Mouse (Mus musculus) MEL (cell line): ENCODE data around the gene Snrpc. TPM values are rescaled to one million over a fixed set of nuclear protein-coding genes. Genes with fewer than 3 reads are reported as not detected.

Experiments
- DNase-seq: peaks from one replicate; pipeline ENCODE4 v3.0.0; 2011; ENCODE audit warnings: low read depth, low spot score
- H3K27ac ChIP-seq: 2 replicates; pipeline ENCODE4 v1.5.1; 2012; ENCODE audit warnings: low read depth, mild to moderate bottlenecking, control low read depth, low read length, moderate library complexity; ENCODE audit not compliant: control insufficient read depth
- H3K27me3 ChIP-seq, 2 experiments: fragments of 150-350 bp in 1 of 2; sonication (generic) in 1 of 2; 2 replicates each; pipeline ENCODE4 v1.6.1; 2012; ENCODE audit warnings: low read length in 2 of 2, mild to moderate bottlenecking in 2 of 2, improper control_type of control experiment in 1 of 2, moderate library complexity in 1 of 2; ENCODE audit not compliant: insufficient read depth in 2 of 2, control insufficient read depth in 1 of 2
- H3K36me3 ChIP-seq, 2 experiments: 2 replicates each; pipeline ENCODE4 v1.6.1; 2012 to 2014; ENCODE audit warnings: low read length in 2 of 2, improper control_type of control experiment in 1 of 2, inconsistent platforms in 1 of 2, mild to moderate bottlenecking in 1 of 2; ENCODE audit not compliant: insufficient read depth in 2 of 2, control insufficient read depth in 1 of 2
- H3K4me1 ChIP-seq, 2 experiments: fragments of 150-350 bp in 1 of 2; sonication (generic) in 1 of 2; 2 replicates each; pipeline ENCODE4 v1.6.1; 2012; ENCODE audit warnings: low read length in 2 of 2, improper control_type of control experiment in 1 of 2, mild to moderate bottlenecking in 1 of 2; ENCODE audit not compliant: insufficient read depth in 2 of 2, control insufficient read depth in 1 of 2
- H3K4me3 ChIP-seq, 2 experiments: fragments of 150-350 bp in 1 of 2; sonication (generic) in 1 of 2; 2 replicates each; pipeline ENCODE4 v1.5.1; 2012; ENCODE audit warnings: low read depth in 2 of 2, low read length in 2 of 2, mild to moderate bottlenecking in 2 of 2, moderate library complexity in 2 of 2, control low read depth in 1 of 2, improper control_type of control experiment in 1 of 2; ENCODE audit not compliant: control insufficient read depth in 1 of 2, insufficient read depth in 1 of 2
- H3K79me2 ChIP-seq: 2 replicates; pipeline ENCODE4 v1.6.1; 2012; ENCODE audit warnings: mild to moderate bottlenecking, low read length, moderate library complexity; ENCODE audit not compliant: control insufficient read depth, poor library complexity, insufficient read depth
- H3K9ac ChIP-seq: 2 replicates; pipeline ENCODE4 v1.6.1; 2012; ENCODE audit warnings: low read depth, mild to moderate bottlenecking, control low read depth, low read length, moderate library complexity; ENCODE audit not compliant: control insufficient read depth, poor library complexity, severe bottlenecking
- H3K9me3 ChIP-seq: fragments of 150-350 bp; sonication (generic); replicated peaks from 2 replicates; pipeline ENCODE4 v1.6.1; 2012; ENCODE audit warnings: mild to moderate bottlenecking, low read length, improper control_type of control experiment, moderate library complexity; ENCODE audit not compliant: insufficient read depth
- CHD1 ChIP-seq: IDR thresholded peaks from 2 replicates; pipeline ENCODE4 v1.6.1; 2012; ENCODE audit warnings: low read depth, mild to moderate bottlenecking, inconsistent platforms, low read length, improper control_type of control experiment
- E2F4 ChIP-seq: IDR thresholded peaks from 2 replicates; pipeline ENCODE4 v1.6.1; 2011; ENCODE audit warnings: low read depth, low read length, improper control_type of control experiment, borderline replicate concordance
- EP300 ChIP-seq, 2 experiments: IDR thresholded peaks; 2 replicates each; pipeline ENCODE4 v1.6.1; 2011; ENCODE audit warnings: improper control_type of control experiment in 2 of 2, low read length in 2 of 2, low read depth in 1 of 2, mild to moderate bottlenecking in 1 of 2
- GABPA ChIP-seq: IDR thresholded peaks from 2 replicates; pipeline ENCODE4 v1.6.1; 2012; ENCODE audit warnings: low read depth, mild to moderate bottlenecking, inconsistent platforms, low read length, improper control_type of control experiment, moderate library complexity
- GATA1 ChIP-seq: IDR thresholded peaks from 2 replicates; pipeline ENCODE4 v1.6.1; 2011; ENCODE audit warnings: low read depth, low read length, improper control_type of control experiment
- HCFC1 ChIP-seq: IDR thresholded peaks from 2 replicates; pipeline ENCODE4 v1.6.1; 2012; ENCODE audit warnings: low read depth, mild to moderate bottlenecking, inconsistent platforms, low read length, improper control_type of control experiment, moderate library complexity
- JUND ChIP-seq: IDR thresholded peaks from 2 replicates; pipeline ENCODE4 v1.6.1; 2011; ENCODE audit warnings: low read depth, mild to moderate bottlenecking, improper control_type of control experiment, low read length
- KAT2A ChIP-seq: conservative IDR thresholded peaks from 2 replicates; pipeline ENCODE4 v1.6.1; 2012; ENCODE audit warnings: low read depth, low read length, improper control_type of control experiment, inconsistent platforms
- MAX ChIP-seq: IDR thresholded peaks from 2 replicates; pipeline ENCODE4 v1.6.1; 2011; ENCODE audit warnings: low read length, improper control_type of control experiment
- MAZ ChIP-seq: IDR thresholded peaks from 2 replicates; pipeline ENCODE4 v1.6.1; 2012; ENCODE audit warnings: low read depth, mild to moderate bottlenecking, inconsistent platforms, low read length, improper control_type of control experiment
- MEF2A ChIP-seq: IDR thresholded peaks from 2 replicates; pipeline ENCODE4 v1.6.1; 2014; ENCODE audit warnings: low read depth, mild to moderate bottlenecking, inconsistent platforms, low read length, improper control_type of control experiment; ENCODE audit not compliant: poor library complexity, insufficient replicate concordance, severe bottlenecking; ENCODE audit errors: extremely low read depth
- MYB ChIP-seq: IDR thresholded peaks from 2 replicates; pipeline ENCODE4 v1.6.1; 2011; ENCODE audit warnings: mild to moderate bottlenecking, low read depth, low read length, improper control_type of control experiment
- MYC ChIP-seq: IDR thresholded peaks from 2 replicates; pipeline ENCODE4 v1.6.1; 2011; ENCODE audit warnings: low read depth, mild to moderate bottlenecking, low read length, improper control_type of control experiment, moderate library complexity
- NRF1 ChIP-seq: IDR thresholded peaks from 2 replicates; pipeline ENCODE4 v1.6.1; 2014; ENCODE audit warnings: low read depth, mild to moderate bottlenecking, inconsistent platforms, low read length, improper control_type of control experiment, moderate library complexity; ENCODE audit not compliant: poor library complexity, insufficient read depth, severe bottlenecking
- POLR2A ChIP-seq, 2 experiments: IDR thresholded peaks; 2 replicates each; pipeline ENCODE4 v1.6.1; 2011 to 2012; ENCODE audit warnings: low read length in 2 of 2, mild to moderate bottlenecking in 2 of 2, control low read depth in 1 of 2, improper control_type of control experiment in 1 of 2, low read depth in 1 of 2, moderate library complexity in 1 of 2; ENCODE audit not compliant: control insufficient read depth in 1 of 2, insufficient read depth in 1 of 2, poor library complexity in 1 of 2
- POLR2AphosphoS2 ChIP-seq: IDR thresholded peaks from 2 replicates; pipeline ENCODE4 v1.6.1; 2011; ENCODE audit warnings: low read length, improper control_type of control experiment
- POLR2AphosphoS5 ChIP-seq: IDR thresholded peaks from 2 replicates; pipeline ENCODE4 v1.6.1; 2012; ENCODE audit warnings: low read depth, borderline replicate concordance, mild to moderate bottlenecking, inconsistent platforms, low read length, moderate library complexity, mixed read lengths
- SMC3 ChIP-seq: IDR thresholded peaks from 2 replicates; pipeline ENCODE4 v1.6.1; 2011; ENCODE audit warnings: low read depth, low read length, improper control_type of control experiment
- TBP ChIP-seq: IDR thresholded peaks from 2 replicates; pipeline ENCODE4 v1.8.0; 2011; ENCODE audit warnings: low read depth, low read length, improper control_type of control experiment
- TCF12 ChIP-seq: IDR thresholded peaks from 2 replicates; pipeline ENCODE4 v1.6.1; 2014; ENCODE audit warnings: low read depth, mild to moderate bottlenecking, inconsistent platforms, low read length, improper control_type of control experiment, moderate library complexity
- UBTF ChIP-seq: IDR thresholded peaks from 2 replicates; pipeline ENCODE4 v1.6.1; 2012; ENCODE audit warnings: low read depth, mild to moderate bottlenecking, inconsistent platforms, low read length, improper control_type of control experiment, moderate library complexity, borderline replicate concordance; ENCODE audit not compliant: insufficient read depth
- USF1 ChIP-seq: IDR thresholded peaks from 2 replicates; pipeline ENCODE4 v1.6.1; 2014; ENCODE audit warnings: low read depth, mild to moderate bottlenecking, inconsistent platforms, low read length, improper control_type of control experiment, moderate library complexity
- USF2 ChIP-seq, 2 experiments: IDR thresholded peaks; 2 replicates each; pipeline ENCODE4 v1.6.1; 2011 to 2012; ENCODE audit warnings: improper control_type of control experiment in 2 of 2, low read length in 2 of 2, borderline replicate concordance in 1 of 2, inconsistent platforms in 1 of 2, low read depth in 1 of 2, mild to moderate bottlenecking in 1 of 2; ENCODE audit not compliant: insufficient read depth in 1 of 2
- ZC3H11A ChIP-seq: IDR thresholded peaks from 2 replicates; pipeline ENCODE4 v1.6.1; 2012; ENCODE audit warnings: low read depth, mild to moderate bottlenecking, inconsistent platforms, low read length, improper control_type of control experiment
- polyA plus RNA-seq, 2 experiments: library from polyadenylated mRNA; stranded (reverse) in 1 of 2; unstranded in 1 of 2; fragments of >175 nt in 1 of 2; fragments of >200 nt in 1 of 2; gene quantifications; 2 replicates each; pipeline versions ENCODE4 v1.2.1 to v1.2.4; 2012; ENCODE audit warnings: low replicate concordance in 2 of 2, low read depth in 1 of 2; ENCODE audit not compliant: insufficient read length in 2 of 2, insufficient read depth in 1 of 2, missing spikeins in 1 of 2
- total RNA-seq: library from RNA; depleted of rRNA; stranded (reverse); fragments of 300-350 nt; gene quantifications from 2 replicates; pipeline ENCODE4 v1.2.3, GENCODE M21; 2012

Gene Snrpc
- total and polyA plus RNA-seq, 3 experiments: 217 to 227 TPM; not detected in 1

DNA sequence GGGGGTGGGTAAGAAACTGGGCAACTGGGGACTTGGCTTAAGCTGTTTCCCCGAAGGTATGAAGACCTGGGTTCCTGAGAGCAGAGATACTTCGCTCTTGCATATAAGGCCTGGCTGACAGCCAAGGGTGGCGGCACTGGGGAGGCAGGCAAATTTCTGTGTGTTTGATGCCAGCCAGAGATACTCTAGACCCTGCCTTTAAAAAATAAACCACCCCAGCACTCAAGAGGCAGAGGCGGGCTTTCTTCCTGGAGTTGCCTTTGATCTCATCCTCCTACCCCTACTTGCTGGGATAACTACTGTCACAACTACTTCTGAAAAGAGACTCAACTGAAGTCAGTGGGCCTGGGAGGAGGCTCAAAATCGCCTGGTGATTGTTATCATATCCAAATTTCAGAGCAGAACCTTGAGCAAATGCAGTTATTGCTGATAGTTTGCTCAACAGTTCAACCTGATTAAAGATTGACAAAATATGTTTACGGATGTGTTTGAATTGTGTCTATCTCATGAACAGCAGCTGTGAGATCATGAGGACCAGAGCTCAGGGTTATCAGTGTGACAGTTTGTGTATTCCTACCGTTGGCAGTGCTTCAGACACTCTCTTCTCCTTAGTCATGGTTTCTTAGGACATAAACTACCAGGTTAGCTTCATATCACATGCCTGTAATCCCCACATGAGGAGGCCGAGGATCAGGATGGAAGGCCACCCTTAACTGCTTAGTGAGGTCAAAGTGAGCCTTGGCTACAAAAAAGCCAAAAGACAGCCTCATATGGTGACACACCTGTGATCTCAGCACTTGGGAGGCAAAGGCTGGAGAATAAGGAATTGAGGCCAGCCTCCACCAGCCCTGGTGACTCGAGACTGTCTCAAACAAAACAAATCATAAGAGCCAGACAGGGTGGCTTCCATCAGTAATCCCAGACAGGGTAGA, 16.3 kb upstream of the Snrpc start (continued):
- TF ChIP-seq USF2 (IDR thresholded peaks at IDR 0.05; ENCODE audit: borderline replicate concordance in 1 of 2, insufficient read depth in 1 of 2, low read depth in 1 of 2, low read length in 2 of 2): no peak
- TF ChIP-seq CHD1: no peak
- peak; percentile 96 for TF ChIP-seq MYB
- TF ChIP-seq TCF12: peak; percentile 94
- peak; percentile 35; the same call in 1 of the 2 replicates for TF ChIP-seq USF1
- 0 out of 2 replicates have a peak, but pooled peaks have one; percentile 57 for TF ChIP-seq MAZ
- 0 out of 2 replicates have a peak, but pooled peaks have one; percentile 29 for TF ChIP-seq TBP
- peak; percentile 78 for TF ChIP-seq GABPA
- TF ChIP-seq EP300 (IDR thresholded peaks at IDR 0.05; ENCODE audit: low read depth in 1 of 2, low read length in 2 of 2): peak; percentile 94 to 98
- no peak for TF ChIP-seq NRF1
- peak; percentile 83 for TF ChIP-seq MAX
- TF ChIP-seq POLR2AphosphoS2: no peak; the same call in 1 of the 2 replicates
- TF ChIP-seq GATA1: peak; percentile 90
- TF ChIP-seq KAT2A: no peak; the same call in 1 of the 2 replicates
- TF ChIP-seq MEF2A: no peak
- peak; percentile 9; the same call in 1 of the 2 replicates for TF ChIP-seq SMC3
- TF ChIP-seq MYC: peak; percentile 78

DNA sequence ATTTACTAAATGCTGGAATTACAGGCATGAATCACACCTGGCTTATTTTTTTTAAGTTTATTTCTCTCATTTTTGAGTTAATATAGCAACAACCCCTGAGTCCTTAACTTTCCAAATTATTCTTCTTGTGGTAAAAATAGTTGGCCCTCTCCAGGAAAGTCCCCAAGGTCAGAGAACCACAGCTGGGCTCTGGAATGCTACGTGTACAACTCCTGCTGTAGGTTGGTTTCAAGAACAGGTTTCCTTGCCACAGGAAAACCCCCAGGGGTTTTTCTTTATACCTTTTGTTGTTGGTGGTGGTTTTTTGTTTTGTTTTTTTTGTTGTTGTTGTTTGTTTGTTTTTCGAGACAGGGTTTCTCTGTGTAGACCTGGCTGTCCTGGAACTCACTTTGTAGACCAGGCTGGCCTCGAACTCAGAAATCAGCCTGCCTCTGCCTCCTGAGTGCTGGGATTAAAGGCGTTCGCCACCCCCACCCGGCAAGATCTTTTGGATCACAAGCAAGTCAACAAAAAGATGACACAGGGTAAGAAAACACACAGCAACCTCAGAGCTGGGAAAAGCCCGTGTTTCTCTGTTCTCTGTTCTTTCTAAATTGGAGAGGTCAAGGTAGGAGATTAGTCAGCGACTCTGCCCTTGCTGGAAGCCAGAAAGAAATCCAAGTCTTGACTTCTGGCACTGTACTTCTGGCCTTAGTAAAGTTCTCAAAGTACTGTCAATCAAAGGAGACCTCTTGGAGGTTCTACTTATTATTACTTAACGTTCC, 14.6 kb upstream of the Snrpc start:
- H3K27me3 ChIP-seq: no peaks in the 10 kb centered on the region

More for the DNA sequence above, 14.6 kb upstream of the Snrpc start:
- peaks cover 0 to 17% of the 10 kb centered on the region in 2 experiments; a peak in 2 of 4 replicates for H3K36me3 ChIP-seq
- DNase-seq: no peak
- H3K9me3 ChIP-seq: no peaks in the 10 kb centered on the region
- H3K27ac ChIP-seq: no peak overlapping the region; the same call in 1 of the 2 replicates
- TF ChIP-seq ZC3H11A: no peak
- no peak for TF ChIP-seq KAT2A
- no peak for TF ChIP-seq POLR2A (IDR thresholded peaks at IDR 0.05; ENCODE audit: control insufficient read depth in 1 of 2, insufficient read depth in 1 of 2, low read depth in 1 of 2, low read length in 2 of 2, poor library complexity in 1 of 2)
- TF ChIP-seq HCFC1: no peak
- no peak for TF ChIP-seq E2F4
- no peak for TF ChIP-seq JUND
- TF ChIP-seq CHD1: no peak
- TF ChIP-seq POLR2AphosphoS5: no peak
- no peak for TF ChIP-seq UBTF
- no peak for TF ChIP-seq MEF2A
- peaks cover 9 to 17% of the 10 kb centered on the region in 2 experiments for H3K4me1 ChIP-seq
- H3K4me3 ChIP-seq: no peak overlapping the region
- no peak overlapping the region for H3K9ac ChIP-seq
- H3K79me2 ChIP-seq: peaks cover 21% of the 10 kb centered on the region
